Mouse (Mus musculus): ENCODE results near the gene Btf3. TPM values are rescaled to one million over a fixed set of nuclear protein-coding genes. Genes with fewer than 3 reads are reported as not detected.

The Btf3 gene
- polyA plus RNA-seq, 1 experiment, result 1,134 TPM

- no peaks in the 10 kb centered on the region for H3K27me3 ChIP-seq (ENCODE audit: control insufficient read depth, insufficient read depth, insufficient read length)
- TF ChIP-seq MYOD1 (IDR thresholded peaks at IDR 0.05; ENCODE audit: control insufficient read depth in 1 of 3, insufficient read length in 2 of 3, low read depth in 2 of 3) (no peak), POLR2A (IDR thresholded peaks at IDR 0.05; ENCODE audit: insufficient read length, low read depth) (no peak), CEBPB (IDR thresholded peaks at IDR 0.05; ENCODE audit: insufficient read depth, poor library complexity, severe bottlenecking) (no peak), TCF12 (IDR thresholded peaks at IDR 0.05; ENCODE audit: insufficient read depth, poor library complexity, severe bottlenecking) (no peak)
Measured at GRCm38 (mm10) chr13:98296072-98296471, 20.7 kb downstream of the Btf3 start.

GRCm38 (mm10) chr13:98291712-98292111 lies 25.1 kb downstream of the Btf3 start:
- Histone ChIP-seq H3K79me2 (ENCODE audit: control insufficient read depth, insufficient read depth) (no peaks in the 10 kb centered on the region), H3ac (ENCODE audit: control insufficient read depth, insufficient read length) (no peak overlapping the region), H3K4me2 (ENCODE audit: low read depth) (no peak overlapping the region), H3K36me3 (ENCODE audit: control insufficient read depth, insufficient read depth) (no peaks in the 10 kb centered on the region), H3K27me3 (ENCODE audit: control insufficient read depth, insufficient read depth, insufficient read length) (peaks cover 6% of the 10 kb centered on the region), H3K4me3 (no peak overlapping the region)
- TF ChIP-seq REST (IDR thresholded peaks at IDR 0.05; ENCODE audit: insufficient read depth, insufficient read length) (no peak), SRF (IDR thresholded peaks at IDR 0.05; ENCODE audit: control insufficient read depth, insufficient read length, low read depth) (no peak), TCF3 (IDR thresholded peaks at IDR 0.05; ENCODE audit: insufficient read length, low read depth) (no peak), MYOD1 (IDR thresholded peaks at IDR 0.05; ENCODE audit: control insufficient read depth in 1 of 3, insufficient read length in 2 of 3, low read depth in 2 of 3) (no peak), USF1 (IDR thresholded peaks at IDR 0.05; ENCODE audit: low read depth) (no peak), POLR2A (IDR thresholded peaks at IDR 0.05; ENCODE audit: insufficient read length, low read depth) (no peak), POLR2AphosphoS2 (IDR thresholded peaks at IDR 0.05; ENCODE audit: insufficient read length, low read depth) (no peak), MAX (IDR thresholded peaks at IDR 0.05; ENCODE audit: low read depth) (no peak), E2F4 (IDR thresholded peaks at IDR 0.05; ENCODE audit: insufficient read depth) (no peak), CEBPB (IDR thresholded peaks at IDR 0.05; ENCODE audit: insufficient read depth, poor library complexity, severe bottlenecking) (no peak)

More at GRCm38 (mm10) chr13:98296072-98296471, 20.7 kb downstream of the Btf3 start:
- no peak overlapping the region for H3ac ChIP-seq (ENCODE audit: control insufficient read depth, insufficient read length)
- H3K4me3 ChIP-seq, result no peak overlapping the region
- no peaks in the 10 kb centered on the region for H3K36me3 ChIP-seq (ENCODE audit: control insufficient read depth, insufficient read depth)
- no peaks in the 10 kb centered on the region for H3K79me2 ChIP-seq (ENCODE audit: control insufficient read depth, insufficient read depth)
- no peak overlapping the region for H3K4me2 ChIP-seq (ENCODE audit: low read depth)

- Histone ChIP-seq H3K4me2 (ENCODE audit: low read depth) (no peak overlapping the region), H3K79me2 (ENCODE audit: control insufficient read depth, insufficient read depth) (no peaks in the 10 kb centered on the region), H3K4me3 (no peak overlapping the region), H3ac (ENCODE audit: control insufficient read depth, insufficient read length) (no peak overlapping the region), H3K36me3 (ENCODE audit: control insufficient read depth, insufficient read depth) (no peaks in the 10 kb centered on the region), H3K27me3 (ENCODE audit: control insufficient read depth, insufficient read depth, insufficient read length) (peaks cover 6% of the 10 kb centered on the region)
- no peak for TF ChIP-seq TCF12 (IDR thresholded peaks at IDR 0.05; ENCODE audit: insufficient read depth, poor library complexity, severe bottlenecking)
- TF ChIP-seq REST (IDR thresholded peaks at IDR 0.05; ENCODE audit: insufficient read depth, insufficient read length), result no peak
- no peak for TF ChIP-seq CEBPB (IDR thresholded peaks at IDR 0.05; ENCODE audit: insufficient read depth, poor library complexity, severe bottlenecking)
- no peak for TF ChIP-seq POLR2AphosphoS2 (IDR thresholded peaks at IDR 0.05; ENCODE audit: insufficient read length, low read depth)
- no peak for TF ChIP-seq MAX (IDR thresholded peaks at IDR 0.05; ENCODE audit: low read depth)
- TF ChIP-seq TCF3 (IDR thresholded peaks at IDR 0.05; ENCODE audit: insufficient read length, low read depth), result no peak
- no peak for TF ChIP-seq MYOD1 (IDR thresholded peaks at IDR 0.05; ENCODE audit: control insufficient read depth in 1 of 3, insufficient read length in 2 of 3, low read depth in 2 of 3)
- no peak for TF ChIP-seq MYOG (IDR thresholded peaks at IDR 0.05; ENCODE audit: control insufficient read depth in 1 of 3, insufficient read depth in 1 of 3, insufficient read length in 2 of 3, low read depth in 2 of 3)
Measured at GRCm38 (mm10) chr13:98290719-98291118, 26.1 kb downstream of the Btf3 start.

- Histone ChIP-seq H3K4me3 (no peak overlapping the region), H3K27me3 (ENCODE audit: control insufficient read depth, insufficient read depth, insufficient read length) (no peaks in the 10 kb centered on the region), H3K79me2 (ENCODE audit: control insufficient read depth, insufficient read depth) (no peaks in the 10 kb centered on the region), H3K36me3 (ENCODE audit: control insufficient read depth, insufficient read depth) (no peaks in the 10 kb centered on the region), H3ac (ENCODE audit: control insufficient read depth, insufficient read length) (no peak overlapping the region), H3K4me2 (ENCODE audit: low read depth) (peak overlapping the region; percentile 26)
- TF ChIP-seq MAX (IDR thresholded peaks at IDR 0.05; ENCODE audit: low read depth), result no peak
- no peak for TF ChIP-seq SRF (IDR thresholded peaks at IDR 0.05; ENCODE audit: control insufficient read depth, insufficient read length, low read depth)
- peak in 1 of 3 experiments; percentile 42 for TF ChIP-seq MYOG (IDR thresholded peaks at IDR 0.05; ENCODE audit: control insufficient read depth in 1 of 3, insufficient read depth in 1 of 3, insufficient read length in 2 of 3, low read depth in 2 of 3)
- no peak for TF ChIP-seq POLR2AphosphoS2 (IDR thresholded peaks at IDR 0.05; ENCODE audit: insufficient read length, low read depth)
- TF ChIP-seq MYOD1 (IDR thresholded peaks at IDR 0.05; ENCODE audit: control insufficient read depth in 1 of 3, insufficient read length in 2 of 3, low read depth in 2 of 3), result peak in 2 of 3 experiments; percentile 51 to 60
- no peak for TF ChIP-seq REST (IDR thresholded peaks at IDR 0.05; ENCODE audit: insufficient read depth, insufficient read length)
- no peak for TF ChIP-seq TCF3 (IDR thresholded peaks at IDR 0.05; ENCODE audit: insufficient read length, low read depth)
- no peak for TF ChIP-seq POLR2A (IDR thresholded peaks at IDR 0.05; ENCODE audit: insufficient read length, low read depth)
- TF ChIP-seq USF1 (IDR thresholded peaks at IDR 0.05; ENCODE audit: low read depth), result peak; percentile 18
- no peak for TF ChIP-seq E2F4 (IDR thresholded peaks at IDR 0.05; ENCODE audit: insufficient read depth)
- no peak for TF ChIP-seq TCF12 (IDR thresholded peaks at IDR 0.05; ENCODE audit: insufficient read depth, poor library complexity, severe bottlenecking)
- no peak for TF ChIP-seq CEBPB (IDR thresholded peaks at IDR 0.05; ENCODE audit: insufficient read depth, poor library complexity, severe bottlenecking)
Measured at GRCm38 (mm10) chr13:98280990-98281650, 35.7 kb downstream of the Btf3 start.

GRCm38 (mm10) chr13:98279686-98280085 lies 37.1 kb downstream of the Btf3 start, which contains the start of gene Gm21976:
Gene Gm21976 (plus strand): TSS chr13:98279887.
- no peaks in the 10 kb centered on the region for H3K79me2 ChIP-seq (ENCODE audit: control insufficient read depth, insufficient read depth)
- H3K4me3 ChIP-seq, result no peak within 1 kb of the TSS
- H3K36me3 ChIP-seq (ENCODE audit: control insufficient read depth, insufficient read depth), result no peaks in the 10 kb centered on the region
- H3ac ChIP-seq (ENCODE audit: control insufficient read depth, insufficient read length), result no peak within 1 kb of the TSS
- no peak within 1 kb of the TSS for H3K4me2 ChIP-seq (ENCODE audit: low read depth)
- no peak for TF ChIP-seq SRF (IDR thresholded peaks at IDR 0.05; ENCODE audit: control insufficient read depth, insufficient read length, low read depth)
- TF ChIP-seq E2F4 (IDR thresholded peaks at IDR 0.05; ENCODE audit: insufficient read depth), result no peak
- TF ChIP-seq POLR2A (IDR thresholded peaks at IDR 0.05; ENCODE audit: insufficient read length, low read depth), result no peak
- no peak for TF ChIP-seq MYOG (IDR thresholded peaks at IDR 0.05; ENCODE audit: control insufficient read depth in 1 of 3, insufficient read depth in 1 of 3, insufficient read length in 2 of 3, low read depth in 2 of 3)
- no peak for TF ChIP-seq TCF12 (IDR thresholded peaks at IDR 0.05; ENCODE audit: insufficient read depth, poor library complexity, severe bottlenecking)
- no peak for TF ChIP-seq REST (IDR thresholded peaks at IDR 0.05; ENCODE audit: insufficient read depth, insufficient read length)
- no peak for TF ChIP-seq TCF3 (IDR thresholded peaks at IDR 0.05; ENCODE audit: insufficient read length, low read depth)
- TF ChIP-seq MYOD1 (IDR thresholded peaks at IDR 0.05; ENCODE audit: control insufficient read depth in 1 of 3, insufficient read length in 2 of 3, low read depth in 2 of 3), result no peak
- no peaks in the 10 kb centered on the region for H3K27me3 ChIP-seq (ENCODE audit: control insufficient read depth, insufficient read depth, insufficient read length)

All from myocyte (in vitro differentiated cells).